Mouse (Mus musculus) MEL (cell line): ENCODE data around the gene Snrpd3. TPM values are rescaled to one million over a fixed set of nuclear protein-coding genes. Genes with fewer than 3 reads are reported as not detected.
"Not testable (repeated sequence)": the region's sequence is repeated elsewhere in the genome, so short reads cannot be mapped to it uniquely, and the experiment has no call there.

ENCODE experiments used
- DNase-seq: peaks from one replicate; pipeline ENCODE4 v3.0.0; 2011; ENCODE audit warnings: low read depth, low spot score
- H3K27ac ChIP-seq: 2 replicates; pipeline ENCODE4 v1.5.1; 2012; ENCODE audit warnings: low read depth, mild to moderate bottlenecking, control low read depth, low read length, moderate library complexity; ENCODE audit not compliant: control insufficient read depth
- H3K27me3 ChIP-seq, 2 experiments: fragments of 150-350 bp in 1 of 2; sonication (generic) in 1 of 2; 2 replicates each; pipeline ENCODE4 v1.6.1; 2012; ENCODE audit warnings: low read length in 2 of 2, mild to moderate bottlenecking in 2 of 2, improper control_type of control experiment in 1 of 2, moderate library complexity in 1 of 2; ENCODE audit not compliant: insufficient read depth in 2 of 2, control insufficient read depth in 1 of 2
- H3K36me3 ChIP-seq, 2 experiments: 2 replicates each; pipeline ENCODE4 v1.6.1; 2012 to 2014; ENCODE audit warnings: low read length in 2 of 2, improper control_type of control experiment in 1 of 2, inconsistent platforms in 1 of 2, mild to moderate bottlenecking in 1 of 2; ENCODE audit not compliant: insufficient read depth in 2 of 2, control insufficient read depth in 1 of 2
- H3K4me1 ChIP-seq, 2 experiments: fragments of 150-350 bp in 1 of 2; sonication (generic) in 1 of 2; 2 replicates each; pipeline ENCODE4 v1.6.1; 2012; ENCODE audit warnings: low read length in 2 of 2, improper control_type of control experiment in 1 of 2, mild to moderate bottlenecking in 1 of 2; ENCODE audit not compliant: insufficient read depth in 2 of 2, control insufficient read depth in 1 of 2
- H3K4me3 ChIP-seq, 2 experiments: fragments of 150-350 bp in 1 of 2; sonication (generic) in 1 of 2; 2 replicates each; pipeline ENCODE4 v1.5.1; 2012; ENCODE audit warnings: low read depth in 2 of 2, low read length in 2 of 2, mild to moderate bottlenecking in 2 of 2, moderate library complexity in 2 of 2, control low read depth in 1 of 2, improper control_type of control experiment in 1 of 2; ENCODE audit not compliant: control insufficient read depth in 1 of 2, insufficient read depth in 1 of 2
- H3K79me2 ChIP-seq: 2 replicates; pipeline ENCODE4 v1.6.1; 2012; ENCODE audit warnings: mild to moderate bottlenecking, low read length, moderate library complexity; ENCODE audit not compliant: control insufficient read depth, poor library complexity, insufficient read depth
- H3K9ac ChIP-seq: 2 replicates; pipeline ENCODE4 v1.6.1; 2012; ENCODE audit warnings: low read depth, mild to moderate bottlenecking, control low read depth, low read length, moderate library complexity; ENCODE audit not compliant: control insufficient read depth, poor library complexity, severe bottlenecking
- H3K9me3 ChIP-seq: fragments of 150-350 bp; sonication (generic); replicated peaks from 2 replicates; pipeline ENCODE4 v1.6.1; 2012; ENCODE audit warnings: mild to moderate bottlenecking, low read length, improper control_type of control experiment, moderate library complexity; ENCODE audit not compliant: insufficient read depth
- BHLHE40 ChIP-seq: IDR thresholded peaks from 2 replicates; pipeline ENCODE4 v1.6.1; 2012; ENCODE audit warnings: low read depth, mild to moderate bottlenecking, inconsistent platforms, low read length, improper control_type of control experiment, borderline replicate concordance
- CHD2 ChIP-seq: IDR thresholded peaks from 2 replicates; pipeline ENCODE4 v1.6.1; 2011; ENCODE audit warnings: low read length, improper control_type of control experiment
- CTCF ChIP-seq, 3 experiments: IDR thresholded peaks in 2 of 3; conservative IDR thresholded peaks in 1 of 3; 2 replicates each; pipeline ENCODE4 v1.5.1; 2011 to 2012; ENCODE audit warnings: low read length in 3 of 3, low read depth in 2 of 3, mild to moderate bottlenecking in 2 of 3, improper control_type of control experiment in 1 of 3, inconsistent platforms in 1 of 3, mixed read lengths in 1 of 3, moderate library complexity in 1 of 3; ENCODE audit not compliant: control insufficient read depth in 1 of 3, insufficient read depth in 1 of 3, poor library complexity in 1 of 3, severe bottlenecking in 1 of 3
- ELF1 ChIP-seq: IDR thresholded peaks from 2 replicates; pipeline ENCODE4 v1.6.1; 2014; ENCODE audit warnings: low read depth, mild to moderate bottlenecking, inconsistent platforms, low read length, improper control_type of control experiment, moderate library complexity
- EP300 ChIP-seq, 2 experiments: IDR thresholded peaks; 2 replicates each; pipeline ENCODE4 v1.6.1; 2011; ENCODE audit warnings: improper control_type of control experiment in 2 of 2, low read length in 2 of 2, low read depth in 1 of 2, mild to moderate bottlenecking in 1 of 2
- GABPA ChIP-seq: IDR thresholded peaks from 2 replicates; pipeline ENCODE4 v1.6.1; 2012; ENCODE audit warnings: low read depth, mild to moderate bottlenecking, inconsistent platforms, low read length, improper control_type of control experiment, moderate library complexity
- HCFC1 ChIP-seq: IDR thresholded peaks from 2 replicates; pipeline ENCODE4 v1.6.1; 2012; ENCODE audit warnings: low read depth, mild to moderate bottlenecking, inconsistent platforms, low read length, improper control_type of control experiment, moderate library complexity
- JUND ChIP-seq: IDR thresholded peaks from 2 replicates; pipeline ENCODE4 v1.6.1; 2011; ENCODE audit warnings: low read depth, mild to moderate bottlenecking, improper control_type of control experiment, low read length
- KAT2A ChIP-seq: conservative IDR thresholded peaks from 2 replicates; pipeline ENCODE4 v1.6.1; 2012; ENCODE audit warnings: low read depth, low read length, improper control_type of control experiment, inconsistent platforms
- MEF2A ChIP-seq: IDR thresholded peaks from 2 replicates; pipeline ENCODE4 v1.6.1; 2014; ENCODE audit warnings: low read depth, mild to moderate bottlenecking, inconsistent platforms, low read length, improper control_type of control experiment; ENCODE audit not compliant: poor library complexity, insufficient replicate concordance, severe bottlenecking; ENCODE audit errors: extremely low read depth
- MYB ChIP-seq: IDR thresholded peaks from 2 replicates; pipeline ENCODE4 v1.6.1; 2011; ENCODE audit warnings: mild to moderate bottlenecking, low read depth, low read length, improper control_type of control experiment
- MYC ChIP-seq: IDR thresholded peaks from 2 replicates; pipeline ENCODE4 v1.6.1; 2011; ENCODE audit warnings: low read depth, mild to moderate bottlenecking, low read length, improper control_type of control experiment, moderate library complexity
- POLR2A ChIP-seq, 2 experiments: IDR thresholded peaks; 2 replicates each; pipeline ENCODE4 v1.6.1; 2011 to 2012; ENCODE audit warnings: low read length in 2 of 2, mild to moderate bottlenecking in 2 of 2, control low read depth in 1 of 2, improper control_type of control experiment in 1 of 2, low read depth in 1 of 2, moderate library complexity in 1 of 2; ENCODE audit not compliant: control insufficient read depth in 1 of 2, insufficient read depth in 1 of 2, poor library complexity in 1 of 2
- RAD21 ChIP-seq: IDR thresholded peaks from 2 replicates; pipeline ENCODE4 v1.6.1; 2011; ENCODE audit warnings: mild to moderate bottlenecking, low read depth, low read length, improper control_type of control experiment
- SIN3A ChIP-seq: IDR thresholded peaks from 2 replicates; pipeline ENCODE4 v1.6.1; 2012; ENCODE audit warnings: low read length, improper control_type of control experiment, inconsistent platforms
- TCF12 ChIP-seq: IDR thresholded peaks from 2 replicates; pipeline ENCODE4 v1.6.1; 2014; ENCODE audit warnings: low read depth, mild to moderate bottlenecking, inconsistent platforms, low read length, improper control_type of control experiment, moderate library complexity
- USF1 ChIP-seq: IDR thresholded peaks from 2 replicates; pipeline ENCODE4 v1.6.1; 2014; ENCODE audit warnings: low read depth, mild to moderate bottlenecking, inconsistent platforms, low read length, improper control_type of control experiment, moderate library complexity
- ZC3H11A ChIP-seq: IDR thresholded peaks from 2 replicates; pipeline ENCODE4 v1.6.1; 2012; ENCODE audit warnings: low read depth, mild to moderate bottlenecking, inconsistent platforms, low read length, improper control_type of control experiment
- ZKSCAN1 ChIP-seq: IDR thresholded peaks from 2 replicates; pipeline ENCODE4 v1.6.1; 2012; ENCODE audit warnings: low read depth, mild to moderate bottlenecking, inconsistent platforms, low read length, improper control_type of control experiment, moderate library complexity
- ZNF384 ChIP-seq: IDR thresholded peaks from 2 replicates; pipeline ENCODE4 v1.6.1; 2012; ENCODE audit warnings: low read depth, mild to moderate bottlenecking, inconsistent platforms, low read length, improper control_type of control experiment
- polyA plus RNA-seq, 2 experiments: library from polyadenylated mRNA; stranded (reverse) in 1 of 2; unstranded in 1 of 2; fragments of >175 nt in 1 of 2; fragments of >200 nt in 1 of 2; gene quantifications; 2 replicates each; pipeline versions ENCODE4 v1.2.1 to v1.2.4; 2012; ENCODE audit warnings: low replicate concordance in 2 of 2, low read depth in 1 of 2; ENCODE audit not compliant: insufficient read length in 2 of 2, insufficient read depth in 1 of 2, missing spikeins in 1 of 2
- total RNA-seq: library from RNA; depleted of rRNA; stranded (reverse); fragments of 300-350 nt; gene quantifications from 2 replicates; pipeline ENCODE4 v1.2.3, GENCODE M21; 2012

Snrpd3 gene
- total and polyA plus RNA-seq, 3 experiments, result 155 to 643 TPM; not detected in 1

- not testable (repeated sequence) for H3K27me3 ChIP-seq, H3K9me3 ChIP-seq, H3K79me2 ChIP-seq, H3K4me3 ChIP-seq, H3K9ac ChIP-seq, H3K27ac ChIP-seq
- DNase-seq, result peak; percentile 34
- Histone ChIP-seq H3K36me3 (peaks cover 0 to 31% of the 10 kb centered on the region in 2 experiments; a peak in 2 of 4 replicates), H3K4me1 (peaks cover 7 to 43% of the 10 kb centered on the region in 2 experiments)
- 0 out of 2 replicates have a peak, but pooled peaks have one; percentile 35 for TF ChIP-seq MYC
- peak in 2 of 3 experiments; percentile 15 to 38; a peak in 3 of 6 replicates for TF ChIP-seq CTCF (IDR thresholded peaks at IDR 0.05 in 2 of 3, conservative IDR thresholded peaks at IDR 0.05 in 1 of 3; ENCODE audit: control insufficient read depth in 1 of 3, insufficient read depth in 1 of 3, low read depth in 2 of 3, low read length in 3 of 3, poor library complexity in 1 of 3, severe bottlenecking in 1 of 3)
Measured at GRCm38 (mm10) chr10:75566765-75567164, 49.4 kb downstream of the Snrpd3 start.

- H3K27ac ChIP-seq, result peak overlapping the region; percentile 47
Measured at GRCm38 (mm10) chr10:75568029-75568428, 50.7 kb downstream of the Snrpd3 start.

GRCm38 (mm10) chr10:75568441-75568840, 51.1 kb downstream of the Snrpd3 start:
- no peak for DNase-seq
- peak overlapping the region; percentile 47 for H3K27ac ChIP-seq
- H3K4me3 ChIP-seq, result no peak overlapping the region; a peak in 1 of 4 replicates
- peak overlapping the region; percentile 16; the same call in 1 of the 2 replicates for H3K9ac ChIP-seq
- H3K4me1 ChIP-seq, result peaks cover 7 to 43% of the 10 kb centered on the region in 2 experiments
- H3K27me3 ChIP-seq, result no peaks in the 10 kb centered on the region
- no peaks in the 10 kb centered on the region for H3K79me2 ChIP-seq
- peaks cover 0 to 31% of the 10 kb centered on the region in 2 experiments; a peak in 2 of 4 replicates for H3K36me3 ChIP-seq
- TF ChIP-seq KAT2A, result no peak
- no peak for TF ChIP-seq ZKSCAN1
- no peak for TF ChIP-seq CHD2
- no peak for TF ChIP-seq GABPA
- TF ChIP-seq ZNF384, result no peak
- TF ChIP-seq MYC, result no peak
- TF ChIP-seq RAD21, result no peak
- TF ChIP-seq MEF2A, result no peak
- no peak for TF ChIP-seq ELF1
- TF ChIP-seq SIN3A, result no peak
- no peak for TF ChIP-seq JUND
- TF ChIP-seq TCF12, result no peak
- TF ChIP-seq MYB, result no peak
- TF ChIP-seq HCFC1, result no peak
- TF ChIP-seq EP300 (IDR thresholded peaks at IDR 0.05; ENCODE audit: low read depth in 1 of 2, low read length in 2 of 2), result no peak
- TF ChIP-seq BHLHE40, result no peak
- no peaks in the 10 kb centered on the region for H3K9me3 ChIP-seq

More at GRCm38 (mm10) chr10:75568029-75568428, 50.7 kb downstream of the Snrpd3 start:
- no peak overlapping the region for H3K4me3 ChIP-seq
- peaks cover 7 to 43% of the 10 kb centered on the region in 2 experiments for H3K4me1 ChIP-seq
- H3K79me2 ChIP-seq, result no peaks in the 10 kb centered on the region
- no peaks in the 10 kb centered on the region for H3K9me3 ChIP-seq
- DNase-seq, result peak; percentile 34
- no peak overlapping the region for H3K9ac ChIP-seq
- no peaks in the 10 kb centered on the region for H3K27me3 ChIP-seq
- TF ChIP-seq JUND (no peak), ZC3H11A (no peak), BHLHE40 (peak; percentile 54; the same call in 1 of the 2 replicates), USF1 (no peak), POLR2A (IDR thresholded peaks at IDR 0.05; ENCODE audit: control insufficient read depth in 1 of 2, insufficient read depth in 1 of 2, low read depth in 1 of 2, low read length in 2 of 2, poor library complexity in 1 of 2) (no peak), SIN3A (no peak)
- peaks cover 0 to 31% of the 10 kb centered on the region in 2 experiments; a peak in 2 of 4 replicates for H3K36me3 ChIP-seq
